In genomic region chrX:39189417-39189816, GRCm38 (mm10) we compare ENCODE assay signal across 20 mouse cellular contexts.
DNase-seq lines count a peak whose midpoint lies in the region; ATAC-seq lines count a peak whose summit lies in the region.
"Had no signal": no experiment of that assay in that cellular context is flagged by ENCODE, and none has a peak within 500 bp of the region (broad histone marks: within the 10 kb centered on the region; RNA-seq: fewer than 3 reads in every experiment).

No protein-coding gene starts in this region.

- intact Hi-C loops in left cerebral cortex, postnatal 36 days (cut with DNase I), result no loop called here

- no peaks in the 10 kb centered on the region for H3K36me3 ChIP-seq in midbrain, embryonic 15.5 days (replicated peaks)
- H3K36me3 ChIP-seq: forebrain, embryonic 10.5 days; G1E; limb, embryonic 12.5 days; liver, embryonic 12.5 days had no signal

- no peak overlapping the region for H3K4me2 ChIP-seq in midbrain, embryonic 15.5 days
- H3K4me2 ChIP-seq: limb, embryonic 12.5 days; liver, embryonic 12.5 days had no signal

- H3K9ac ChIP-seq in midbrain, embryonic 15.5 days, result no peak overlapping the region
- H3K9ac ChIP-seq: limb, embryonic 12.5 days; liver, embryonic 12.5 days had no signal

- 81% methylated on average over 3 of the region's 3 CpGs for WGBS in midbrain, embryonic 15.5 days

- H3K27ac ChIP-seq in midbrain, embryonic 15.5 days, result no peak overlapping the region
- H3K27ac ChIP-seq: forebrain, embryonic 10.5 days; kidney, postnatal 0 days; limb, embryonic 12.5 days; liver, embryonic 12.5 days had no signal

- H3K4me3 ChIP-seq in midbrain, embryonic 15.5 days, result no peak overlapping the region
- H3K4me3 ChIP-seq: forebrain, embryonic 10.5 days; limb, embryonic 12.5 days; liver, embryonic 12.5 days; megakaryocyte, embryonic 14.5 days had no signal

- peak; percentile 37 to 38 for DNase-seq in layer of hippocampus, adult 18-20 months (ENCODE audit: low spot score in 2 of 2)
- no peak for DNase-seq in layer of hippocampus, adult 9-10 months (ENCODE audit: low spot score)
- peak; percentile 7 to 15 for DNase-seq in layer of hippocampus, adult 8-10 months (ENCODE audit: low spot score in 2 of 2)
- DNase-seq in left cerebral cortex, postnatal 36 days (ENCODE audit: low spot score in 2 of 2), result peak; percentile 5 to 9
- no peak for DNase-seq in gastrocnemius, adult 18-20 months (ENCODE audit: low spot score)
- DNase-seq in kidney, adult 11 months, result no peak
- DNase-seq: adrenal gland, postnatal 25 days; cerebellum, adult 11-12 months; cerebellum, postnatal 25 days; gastrocnemius, postnatal 36 days; kidney, adult 18-20 months; lung, adult 2 months; thymus, postnatal 14 days had no signal

- no peaks in the 10 kb centered on the region for H3K4me1 ChIP-seq in midbrain, embryonic 15.5 days
- H3K4me1 ChIP-seq: forebrain, embryonic 10.5 days; limb, embryonic 12.5 days; liver, embryonic 12.5 days; megakaryocyte, embryonic 14.5 days had no signal

- no peak for ATAC-seq in midbrain, embryonic 15.5 days (replicated peaks)
- ATAC-seq: liver, embryonic 12.5 days had no signal

- H3K27me3 ChIP-seq in midbrain, embryonic 15.5 days (replicated peaks), result no peaks in the 10 kb centered on the region
- H3K27me3 ChIP-seq: limb, embryonic 12.5 days; liver, embryonic 12.5 days; megakaryocyte, embryonic 14.5 days had no signal

- H3K9me3 ChIP-seq in midbrain, embryonic 15.5 days, result no peaks in the 10 kb centered on the region
- H3K9me3 ChIP-seq: forebrain, embryonic 10.5 days; G1E; limb, embryonic 12.5 days; liver, embryonic 12.5 days; megakaryocyte, embryonic 14.5 days had no signal

Comparison
In these comparisons a context has a peak if more than half of its experiments do, and no peak if none do; other contexts are left out.
1. DNase-seq: peak in layer of hippocampus, adult 18-20 months (2 of 2), layer of hippocampus, adult 8-10 months (2 of 2) and left cerebral cortex, postnatal 36 days (2 of 2); none in layer of hippocampus, adult 9-10 months (single experiment), gastrocnemius, adult 18-20 months (single experiment) and kidney, adult 11 months (single experiment).